Mouse (Mus musculus) fat pad, adult 2 months (tissue): ENCODE data around the gene Lmnb2.

ENCODE experiments used
- DNase-seq: peaks from one replicate; pipeline ENCODE4 v3.0.0-alpha.2; 2011; ENCODE audit warnings: low read depth, low spot score; ENCODE audit errors: extremely low read depth

Gene Lmnb2

DNA sequence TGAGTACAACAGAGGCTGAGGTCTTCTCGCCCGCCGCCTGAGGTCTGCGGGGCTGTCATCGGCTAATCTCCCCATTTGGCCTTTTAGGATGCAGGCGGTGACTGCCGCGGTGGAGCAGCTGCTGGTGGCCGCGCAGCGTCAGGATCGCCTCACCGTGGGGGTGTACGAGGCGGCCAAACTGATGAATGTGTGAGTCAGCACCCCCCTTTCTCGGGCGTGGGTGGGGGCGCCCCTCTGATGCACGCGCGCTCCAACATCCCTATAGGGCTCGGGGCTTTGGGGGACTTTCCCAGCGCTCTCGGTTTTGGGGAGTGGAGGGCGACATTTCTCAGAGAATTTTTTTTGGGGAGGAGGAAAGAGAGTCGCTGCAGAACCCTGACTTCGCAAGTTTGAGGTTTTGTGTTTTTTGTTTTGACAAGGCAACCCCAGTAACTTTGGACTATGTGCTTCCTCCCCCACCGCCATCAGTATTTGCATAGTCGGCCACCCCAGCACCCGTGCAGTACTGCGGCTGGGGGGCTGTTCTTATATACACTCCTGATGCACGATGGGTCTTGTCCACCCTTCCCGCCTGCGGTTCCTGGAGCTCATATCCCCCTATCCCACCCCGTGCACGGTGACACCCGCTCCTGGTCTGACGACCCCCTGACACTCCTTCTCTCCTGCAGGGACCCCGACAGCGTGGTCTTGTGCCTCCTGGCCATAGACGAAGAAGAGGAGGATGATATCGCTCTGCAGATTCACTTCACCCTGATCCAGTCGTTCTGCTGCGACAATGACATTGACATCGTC, 12.5 kb upstream of the Lmnb2 start:
- no peak for DNase-seq

DNA sequence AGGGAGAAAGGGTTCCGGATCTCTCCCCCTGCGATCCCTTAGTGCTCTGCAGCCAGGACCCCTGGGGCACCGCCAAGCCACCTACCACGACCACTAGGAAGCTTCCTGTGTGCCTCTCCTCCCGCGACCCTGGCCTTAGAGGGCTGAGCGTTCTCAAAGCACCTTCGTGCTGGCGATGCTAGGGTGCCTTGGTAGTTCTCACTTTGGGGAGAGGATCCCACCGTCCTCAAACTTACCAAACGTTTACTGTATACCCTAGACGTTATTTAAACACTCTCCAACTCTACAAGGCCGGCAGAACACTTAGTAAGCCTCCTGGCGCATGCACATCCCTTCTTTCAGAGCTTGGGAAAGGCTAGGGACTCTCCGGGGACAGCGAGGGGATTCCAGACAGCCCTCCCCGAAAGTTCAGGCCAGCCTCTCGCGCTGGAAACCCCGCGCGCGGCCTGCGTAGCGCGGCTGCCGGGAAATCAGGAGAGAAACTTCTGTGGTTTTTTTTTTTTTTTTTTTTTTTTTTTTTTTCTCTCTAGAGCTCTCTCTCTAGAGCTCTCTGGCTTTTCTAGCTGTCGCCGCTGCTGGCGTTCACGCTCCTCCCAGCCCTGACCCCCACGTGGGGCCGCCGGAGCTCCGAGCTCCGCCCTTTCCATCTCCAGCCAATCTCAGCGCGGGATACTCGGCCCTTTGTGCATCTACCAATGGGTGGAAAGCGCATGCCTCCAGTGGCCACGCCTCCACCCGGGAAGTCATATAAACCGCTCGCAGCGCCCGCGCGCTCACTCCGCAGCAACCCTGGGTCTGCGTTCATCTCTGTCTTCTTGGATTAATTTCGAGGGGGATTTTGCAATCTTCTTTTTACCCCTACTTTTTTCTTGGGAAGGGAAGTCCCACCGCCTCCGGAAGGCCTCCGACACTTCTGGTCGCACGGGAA, 11.5 kb upstream of the Lmnb2 start, which contains the start of gene Gadd45b:
Gene Gadd45b, plus strand, starts transcription at position 775 of the 928 bp plus-strand sequence.
- no peak for DNase-seq

GRCm38 (mm10) chr10:80928586-80929298, 10.7 kb upstream of the Lmnb2 start:
- no peak for DNase-seq

DNA sequence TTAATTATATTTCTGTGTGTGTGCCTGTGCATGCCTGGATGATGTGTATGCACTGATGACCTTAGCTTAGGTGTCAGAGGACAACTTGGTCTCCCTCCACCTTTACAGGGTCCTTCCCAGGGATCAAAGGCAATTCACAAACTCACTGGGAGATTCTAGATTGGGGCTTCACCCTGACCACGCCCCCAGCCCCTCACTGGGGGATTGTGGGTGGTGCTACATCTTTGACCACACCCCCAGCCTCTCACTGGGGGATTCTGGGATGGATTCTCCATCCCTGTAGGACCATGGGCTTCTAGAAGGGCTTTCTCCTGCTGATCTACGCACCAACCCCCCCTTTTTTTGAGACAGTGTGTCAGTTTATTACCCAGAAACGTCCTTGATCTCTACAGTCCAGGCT, 7.4 kb upstream of the Lmnb2 start:
- no peak for DNase-seq

DNA sequence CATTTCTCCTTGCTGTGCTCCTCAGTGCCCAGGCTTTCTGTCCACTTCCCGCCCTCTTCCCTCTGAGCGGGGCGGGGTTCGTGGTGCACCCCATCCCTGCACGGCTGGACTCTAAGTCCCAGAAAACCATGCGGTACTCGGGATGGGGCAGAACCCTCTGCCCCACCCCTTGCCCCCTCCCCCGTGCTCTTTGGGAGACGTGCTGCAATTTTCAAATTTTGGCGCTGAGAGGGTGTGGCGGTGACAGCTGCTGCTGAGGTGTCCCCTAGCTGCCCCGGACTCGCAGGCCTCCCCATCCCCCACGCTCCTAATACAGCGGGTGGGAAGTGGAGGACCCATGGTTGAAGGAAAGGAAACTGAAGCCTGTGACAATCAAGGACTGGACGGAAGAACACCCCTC, 3.9 kb upstream of the Lmnb2 start:
- DNase-seq: no peak

DNA sequence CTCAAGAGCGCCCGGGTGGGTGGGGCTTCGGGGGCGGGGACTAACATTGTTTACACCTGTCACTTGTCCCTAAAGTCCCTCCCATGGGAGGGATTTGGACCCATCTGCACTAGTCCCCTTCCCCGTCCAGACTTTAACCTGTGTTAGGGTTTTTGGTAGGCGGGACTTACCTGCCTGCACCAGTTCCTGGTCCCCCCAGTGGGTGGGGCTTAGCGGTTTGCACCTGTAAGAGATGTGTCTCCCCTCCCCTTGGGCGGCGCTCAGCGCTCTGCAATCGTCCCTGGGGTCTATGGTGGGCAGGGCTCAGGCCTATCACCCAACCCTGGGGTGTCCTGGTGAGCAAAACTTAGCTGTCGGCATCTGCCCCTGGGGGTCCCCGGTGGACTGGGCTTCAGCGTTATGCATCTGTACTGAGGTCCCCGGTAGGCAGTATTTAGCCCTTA, 688 bp downstream of the Lmnb2 start:
- no peak for DNase-seq

- DNase-seq: no peak
These were observed 2.3 kb downstream of the Lmnb2 start for GRCm38 (mm10) chr10:80915736-80916135.

DNA sequence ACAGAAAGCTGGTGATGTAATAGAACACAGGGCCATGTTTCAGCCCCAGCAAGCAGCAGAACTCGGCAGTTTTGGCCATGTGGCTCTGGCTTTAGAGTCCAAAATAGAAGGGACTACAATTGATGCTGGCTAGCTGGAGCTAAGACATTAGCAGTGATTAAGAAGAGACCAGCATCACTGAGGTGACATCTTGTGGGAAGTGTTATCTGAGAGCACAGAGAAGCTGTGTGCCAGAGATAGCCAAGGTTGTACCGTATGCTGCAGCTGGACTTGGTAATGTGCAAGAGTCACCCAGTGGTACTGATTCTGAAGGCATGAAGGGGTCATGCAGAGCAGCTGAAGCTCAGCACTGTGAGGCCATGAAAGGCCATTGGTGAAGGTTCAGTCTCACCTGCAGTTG, 2.8 kb downstream of the Lmnb2 start:
- DNase-seq: no peak

- DNase-seq: peak; percentile 50
These were observed 3.8 kb downstream of the Lmnb2 start for GRCm38 (mm10) chr10:80914253-80914656.

DNA sequence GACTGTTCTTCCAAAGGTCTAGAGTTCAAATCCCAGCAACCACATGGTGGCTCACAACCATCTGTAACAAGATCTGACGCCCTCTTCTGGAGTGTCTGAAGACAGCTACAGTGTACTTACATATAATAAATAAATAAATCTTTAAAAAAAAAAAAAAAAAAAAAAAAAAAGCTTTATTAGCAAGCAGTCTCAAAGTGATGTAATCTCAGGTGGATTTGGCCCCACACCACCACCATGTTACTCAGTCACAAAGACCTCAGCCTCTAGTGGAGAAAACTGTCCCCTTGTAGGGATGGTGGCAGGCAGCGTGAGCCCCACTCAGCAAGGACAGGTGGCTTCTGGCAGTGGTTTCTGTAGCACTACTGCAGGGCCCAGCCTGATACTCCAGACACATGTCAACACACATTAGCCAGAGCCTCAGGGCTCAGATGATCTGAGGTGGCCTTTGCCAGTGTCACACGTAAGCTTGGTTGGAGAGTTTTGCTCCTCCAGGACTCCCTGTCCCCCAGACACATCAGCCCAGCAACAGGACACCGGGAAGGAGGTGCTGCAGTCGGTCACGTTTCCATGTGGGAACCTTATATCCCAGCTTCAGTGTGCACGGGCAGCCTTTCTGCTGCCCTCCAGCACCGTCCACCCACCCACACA, 4.6 kb downstream of the Lmnb2 start:
- no peak for DNase-seq

- DNase-seq: no peak
These were observed 6.2 kb downstream of the Lmnb2 start for GRCm38 (mm10) chr10:80911891-80912290.

- DNase-seq: no peak
These were observed 6.7 kb downstream of the Lmnb2 start for GRCm38 (mm10) chr10:80911354-80911753.

DNA sequence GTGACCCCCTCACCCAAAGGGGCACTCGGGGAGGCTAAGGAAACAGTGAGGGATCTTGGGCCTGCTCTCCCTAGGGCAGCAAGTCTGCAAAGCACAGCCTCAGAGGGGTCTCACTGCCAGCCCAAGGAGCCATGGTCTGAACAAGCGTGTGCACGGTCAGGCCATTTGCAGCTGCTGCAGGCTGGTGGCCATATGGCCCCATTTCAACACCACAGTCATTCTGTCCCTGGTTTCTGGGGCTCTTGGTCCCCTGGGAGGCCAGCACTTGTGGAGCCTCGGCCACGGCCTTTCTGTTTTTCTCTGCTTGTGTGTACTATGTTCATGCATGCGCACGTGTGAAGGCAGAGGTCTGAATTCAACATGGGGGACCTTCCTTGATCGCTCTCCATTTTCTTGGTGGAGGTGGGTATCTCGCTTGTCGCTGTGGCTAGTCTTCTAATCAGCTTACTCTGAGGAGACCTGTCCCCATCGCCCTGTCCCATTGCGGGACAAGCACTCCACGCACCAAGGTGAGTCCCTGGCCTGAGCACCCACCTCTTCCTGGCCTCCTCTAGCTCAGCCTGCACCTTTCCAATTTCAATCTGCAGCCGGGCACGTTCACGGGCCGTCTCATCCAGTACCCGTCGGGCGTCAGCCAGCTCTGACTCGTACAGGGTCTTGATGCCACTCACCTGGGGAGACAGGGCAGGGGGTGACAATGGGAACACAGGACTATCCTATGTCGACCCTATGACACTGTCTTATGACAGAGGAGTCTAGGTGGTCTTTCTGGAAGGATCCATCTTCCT, 8.5 kb downstream of the Lmnb2 start:
- no peak for DNase-seq

DNA sequence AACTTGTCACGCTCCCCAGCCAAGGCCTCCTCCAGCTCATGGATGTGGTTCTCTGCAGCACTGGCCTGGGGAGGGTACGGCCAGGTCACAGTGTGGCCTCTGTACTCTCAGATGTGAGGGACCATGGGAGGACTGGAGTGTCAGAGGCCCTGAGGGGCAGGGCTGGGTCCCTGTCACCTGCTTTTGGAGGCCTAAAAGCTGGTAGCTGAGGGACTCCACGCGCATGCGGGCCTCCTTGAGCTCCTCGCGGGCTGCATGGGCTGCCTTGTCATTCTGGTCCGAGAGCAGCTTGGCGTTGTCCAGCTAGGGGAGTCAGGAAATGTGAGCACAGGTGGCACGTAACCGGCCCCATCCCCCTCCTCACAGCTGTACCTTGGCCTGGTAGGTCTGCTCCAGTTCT, 13.3 kb downstream of the Lmnb2 start:
- no peak for DNase-seq

- no peak for DNase-seq
These were observed 13.9 kb downstream of the Lmnb2 start for GRCm38 (mm10) chr10:80904004-80904693.

DNA sequence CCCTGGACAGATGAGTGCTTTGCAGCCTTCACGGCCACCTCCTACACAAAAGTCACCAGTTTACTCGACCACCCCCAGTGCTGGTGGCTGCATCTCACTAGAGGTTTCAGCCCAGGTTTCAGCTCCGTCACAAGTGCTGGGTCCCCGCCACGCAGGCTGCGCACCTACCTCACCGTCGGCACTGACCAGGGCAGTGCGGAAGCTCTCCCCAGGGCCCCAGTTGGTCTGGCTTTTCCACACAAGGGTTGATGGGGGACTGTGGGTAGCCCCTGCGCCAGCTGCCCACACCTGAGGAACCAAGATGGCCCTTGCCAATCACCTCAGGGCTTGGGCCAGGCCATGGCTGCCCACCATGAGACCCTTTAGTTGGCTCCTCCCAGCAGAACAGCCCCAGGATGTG, 14.8 kb downstream of the Lmnb2 start:
- no peak for DNase-seq

DNA sequence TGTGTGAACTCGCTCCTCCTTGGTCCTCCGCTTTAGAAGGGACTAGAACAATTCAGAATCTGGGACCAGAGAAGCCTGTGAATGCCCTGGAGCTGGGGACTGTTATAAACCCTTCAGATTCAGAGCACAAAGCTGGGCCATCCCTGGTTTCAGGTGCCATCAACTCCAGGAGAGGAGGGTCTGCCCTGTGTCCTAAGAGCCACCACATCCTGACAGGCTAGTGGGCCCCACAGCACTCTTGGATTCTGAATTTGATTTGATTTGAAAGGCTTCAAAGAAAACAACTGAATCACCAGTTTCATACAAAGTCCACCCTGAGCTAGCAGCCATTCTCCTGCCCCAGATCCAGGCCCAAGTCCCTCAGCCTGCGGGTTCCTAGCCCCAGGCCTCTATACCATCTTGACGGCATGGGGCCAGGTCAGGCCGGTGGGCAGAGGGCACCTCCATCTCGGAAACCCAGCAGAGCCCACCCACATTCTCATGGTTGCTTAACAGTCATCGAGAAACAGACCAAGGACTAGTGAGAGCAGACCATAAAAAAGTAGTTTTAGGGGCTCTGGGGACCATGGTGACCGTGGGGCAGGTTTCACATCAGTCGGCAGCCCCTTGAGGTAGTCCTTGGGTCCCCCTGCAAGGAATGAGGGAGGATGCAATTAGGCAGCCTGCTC, 15.6 kb downstream of the Lmnb2 start:
- no peak for DNase-seq

DNA sequence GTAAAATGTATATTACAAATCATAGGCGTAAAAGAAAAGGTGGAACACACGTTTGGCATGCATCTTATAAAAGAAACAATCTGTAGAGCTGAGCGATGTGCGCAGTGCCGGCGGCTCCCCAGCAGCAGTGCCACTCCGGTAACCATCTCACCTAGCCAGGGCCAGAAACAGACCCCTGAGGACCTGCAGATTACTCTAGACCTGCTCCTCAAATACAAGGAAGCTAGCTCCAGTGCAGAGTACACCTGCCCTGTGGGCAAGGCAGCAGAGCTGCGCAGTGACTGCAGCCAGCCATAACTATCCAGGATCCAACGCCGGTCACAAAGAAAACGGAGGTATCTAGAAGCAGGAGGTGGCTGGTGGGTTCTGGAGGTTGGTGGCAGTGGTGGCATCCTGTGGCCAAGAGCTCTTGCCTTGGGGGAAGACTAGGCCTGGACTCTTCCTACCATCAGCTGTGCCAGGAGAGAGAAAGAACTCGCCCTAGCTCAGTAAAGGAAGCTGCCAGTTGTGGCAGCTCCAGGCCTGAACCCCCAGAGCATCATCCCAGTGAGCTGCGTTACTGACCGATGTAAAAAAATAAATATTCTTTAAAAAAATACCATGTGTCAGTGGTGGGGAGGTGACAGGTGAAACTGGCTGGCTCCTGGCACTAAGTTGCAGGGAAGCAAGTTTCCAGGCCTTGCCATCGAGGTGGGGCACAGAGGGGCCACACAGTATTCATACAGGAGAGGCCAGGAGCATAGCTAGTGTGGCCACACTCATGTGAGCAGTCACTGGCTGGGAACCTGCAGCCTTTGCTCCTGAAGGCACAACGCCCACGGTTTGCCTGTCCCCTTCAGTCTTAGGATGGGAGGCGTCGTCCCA, 16.4 kb downstream of the Lmnb2 start:
- no peak for DNase-seq
